Mouse (Mus musculus) myocyte (in vitro differentiated cells): Measurements from ENCODE around the gene Pcgf5. TPM values are rescaled to one million over a fixed set of nuclear protein-coding genes. Genes with fewer than 3 reads are reported as not detected.
A peak's percentile ranks its signal among the peaks of the same experiment; 100 is the strongest.
"Not testable (repeated sequence)": the region's sequence is repeated elsewhere in the genome, so short reads cannot be mapped to it uniquely, and the experiment has no call there.

Source experiments
- H3K27me3 ChIP-seq: one replicate; pipeline ENCODE4 v1.6.1; 2011; ENCODE audit not compliant: control insufficient read depth, insufficient read depth, insufficient read length
- H3K36me3 ChIP-seq: one replicate; pipeline ENCODE4 v1.6.1; 2011; ENCODE audit not compliant: control insufficient read depth, insufficient read depth
- H3K4me2 ChIP-seq: one replicate; pipeline ENCODE4 v1.6.1; 2011; ENCODE audit warnings: low read depth, control low read depth
- H3K4me3 ChIP-seq: one replicate; pipeline ENCODE4 v1.5.1; 2011; ENCODE audit warnings: mild to moderate bottlenecking, control low read depth, moderate library complexity
- H3K79me2 ChIP-seq: one replicate; pipeline ENCODE4 v1.6.1; 2011; ENCODE audit not compliant: control insufficient read depth, insufficient read depth
- H3ac ChIP-seq: one replicate; pipeline ENCODE4 v1.6.1; 2011; ENCODE audit not compliant: control insufficient read depth, insufficient read length
- CEBPB ChIP-seq: IDR thresholded peaks from 2 replicates; pipeline ENCODE4 v1.6.1; 2011; ENCODE audit warnings: mild to moderate bottlenecking, moderate library complexity; ENCODE audit not compliant: poor library complexity, insufficient read depth, severe bottlenecking
- E2F4 ChIP-seq: IDR thresholded peaks from one replicate; pipeline ENCODE4 v1.6.1; 2011; ENCODE audit warnings: mild to moderate bottlenecking, control low read depth, moderate library complexity; ENCODE audit not compliant: insufficient read depth
- MAX ChIP-seq: IDR thresholded peaks from one replicate; pipeline ENCODE4 v1.6.1; 2011; ENCODE audit warnings: low read depth, mild to moderate bottlenecking, control low read depth
- MYOD1 ChIP-seq, 3 experiments: IDR thresholded peaks; one replicate each; pipeline ENCODE4 v1.6.1; 2011; ENCODE audit warnings: control low read depth in 2 of 3, low read depth in 2 of 3, mild to moderate bottlenecking in 2 of 3, moderate library complexity in 1 of 3; ENCODE audit not compliant: insufficient read length in 2 of 3, control insufficient read depth in 1 of 3
- MYOG ChIP-seq, 3 experiments: IDR thresholded peaks; one replicate each; pipeline ENCODE4 v1.6.1; 2011; ENCODE audit warnings: control low read depth in 2 of 3, low read depth in 2 of 3, mild to moderate bottlenecking in 2 of 3; ENCODE audit not compliant: insufficient read length in 2 of 3, control insufficient read depth in 1 of 3, insufficient read depth in 1 of 3
- POLR2A ChIP-seq: IDR thresholded peaks from one replicate; pipeline ENCODE4 v1.6.1; 2011; ENCODE audit warnings: low read depth, mild to moderate bottlenecking, control low read depth, moderate library complexity; ENCODE audit not compliant: insufficient read length
- POLR2AphosphoS2 ChIP-seq: IDR thresholded peaks from one replicate; pipeline ENCODE4 v1.6.1; 2011; ENCODE audit warnings: low read depth, control low read depth; ENCODE audit not compliant: insufficient read length
- REST ChIP-seq: IDR thresholded peaks from one replicate; pipeline ENCODE4 v1.6.1; 2011; ENCODE audit warnings: mild to moderate bottlenecking, control low read depth, moderate library complexity; ENCODE audit not compliant: insufficient read depth, insufficient read length
- SRF ChIP-seq: IDR thresholded peaks from one replicate; pipeline ENCODE4 v1.6.1; 2011; ENCODE audit warnings: low read depth; ENCODE audit not compliant: control insufficient read depth, insufficient read length
- TCF12 ChIP-seq: IDR thresholded peaks from one replicate; pipeline ENCODE4 v1.6.1; 2011; ENCODE audit warnings: mild to moderate bottlenecking, control low read depth; ENCODE audit not compliant: poor library complexity, insufficient read depth, severe bottlenecking
- TCF3 ChIP-seq: IDR thresholded peaks from one replicate; pipeline ENCODE4 v1.6.1; 2011; ENCODE audit warnings: low read depth, control low read depth; ENCODE audit not compliant: insufficient read length
- USF1 ChIP-seq: IDR thresholded peaks from one replicate; pipeline ENCODE4 v1.6.1; 2011; ENCODE audit warnings: low read depth, mild to moderate bottlenecking, control low read depth, moderate library complexity
- polyA plus RNA-seq: library from polyadenylated mRNA; unstranded; fragments of >200 nt; fragmentation: generic; extraction: Trizol; gene quantifications from one replicate; pipeline ENCODE4 v1.2.1, GENCODE M21; 2012; ENCODE audit warnings: missing spikeins

Pcgf5 gene
- polyA plus RNA-seq, 1 experiment = 13.9 TPM

DNA sequence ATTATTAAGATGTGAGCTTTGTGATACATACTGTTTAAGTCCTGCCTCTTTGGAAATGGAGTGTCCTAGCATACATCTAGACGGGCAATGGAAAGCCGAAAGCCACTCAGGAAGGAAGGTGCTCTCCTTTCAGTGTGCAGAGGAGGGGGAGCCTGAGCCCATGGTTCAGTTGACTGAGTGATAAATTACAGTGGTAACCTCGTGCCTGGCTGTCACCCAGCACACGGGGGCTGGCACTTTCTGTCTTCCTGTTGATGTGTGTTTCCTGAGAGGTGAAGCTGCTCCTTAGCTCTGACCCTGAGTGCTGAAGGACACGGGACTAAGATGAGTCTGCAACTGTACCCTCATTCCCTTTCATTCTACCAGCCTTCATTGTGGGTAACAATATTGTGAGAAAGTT, 103.6 kb downstream of the Pcgf5 start:
- H3K79me2 ChIP-seq = no peaks in the 10 kb centered on the region
- no peak overlapping the region for H3ac ChIP-seq
- TF ChIP-seq E2F4 (no peak), TCF12 (no peak), MYOD1 (IDR thresholded peaks at IDR 0.05; ENCODE audit: control insufficient read depth in 1 of 3, insufficient read length in 2 of 3, low read depth in 2 of 3) (no peak), MYOG (IDR thresholded peaks at IDR 0.05; ENCODE audit: control insufficient read depth in 1 of 3, insufficient read depth in 1 of 3, insufficient read length in 2 of 3, low read depth in 2 of 3) (no peak), POLR2A (no peak), MAX (no peak)

DNA sequence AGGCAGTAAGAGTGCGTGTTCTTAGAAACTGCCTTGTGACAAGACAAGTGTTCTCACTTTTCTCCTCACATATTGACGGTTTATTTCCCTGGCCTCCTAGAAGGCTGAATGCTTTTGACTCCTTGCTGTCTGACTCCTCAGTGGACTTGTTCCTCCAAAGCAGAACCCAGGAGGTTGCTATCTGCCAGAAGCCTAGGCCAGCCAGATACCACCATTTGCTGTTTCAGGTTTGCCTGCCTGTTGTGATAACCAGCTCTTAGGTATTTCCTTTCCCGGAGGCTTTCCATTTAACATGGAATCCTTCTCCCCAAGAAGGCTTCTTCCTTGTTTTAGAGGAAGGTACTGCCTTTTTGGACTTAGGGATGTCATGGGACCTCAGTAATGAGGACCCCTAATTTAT, 104.1 kb downstream of the Pcgf5 start:
- not testable (repeated sequence) for H3ac ChIP-seq, H3K4me2 ChIP-seq, H3K36me3 ChIP-seq, H3K79me2 ChIP-seq, H3K4me3 ChIP-seq, H3K27me3 ChIP-seq

More for the DNA sequence above, 103.6 kb downstream of the Pcgf5 start:
- Histone ChIP-seq H3K27me3 (no peaks in the 10 kb centered on the region), H3K4me2 (no peak overlapping the region), H3K4me3 (no peak overlapping the region), H3K36me3 (peaks cover 8% of the 10 kb centered on the region)

DNA sequence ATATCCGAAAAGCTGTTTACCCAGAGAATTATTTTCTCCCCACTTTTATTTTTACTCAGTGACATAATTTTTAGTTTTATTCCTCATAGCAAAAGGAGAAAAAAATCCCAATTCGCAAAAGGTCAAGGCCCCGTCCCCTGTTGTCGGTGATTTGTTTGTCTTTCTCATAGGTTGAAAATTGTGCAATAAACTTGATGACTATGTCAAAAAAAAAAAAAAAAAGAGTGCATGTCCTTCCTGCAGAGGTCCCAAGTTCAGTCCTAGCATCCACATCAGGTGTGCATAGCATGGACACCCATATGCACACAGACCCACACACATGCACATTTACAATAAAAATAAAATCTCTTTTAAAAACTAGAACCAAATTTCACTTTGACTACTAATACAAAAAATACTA, 105.3 kb downstream of the Pcgf5 start:
- Histone ChIP-seq H3K4me2 (no peak overlapping the region), H3K4me3 (no peak overlapping the region)
- TF ChIP-seq USF1 = no peak
- no peak for TF ChIP-seq CEBPB
- TF ChIP-seq POLR2A = no peak
- TF ChIP-seq E2F4 = no peak
- no peak for TF ChIP-seq MYOD1 (IDR thresholded peaks at IDR 0.05; ENCODE audit: control insufficient read depth in 1 of 3, insufficient read length in 2 of 3, low read depth in 2 of 3)
- TF ChIP-seq MAX = no peak
- no peak for TF ChIP-seq TCF3
- TF ChIP-seq TCF12 = no peak
- TF ChIP-seq SRF = no peak

GRCm38 (mm10) chr19:36470106-36470505, 122.0 kb downstream of the Pcgf5 start:
- no peak for TF ChIP-seq POLR2A
- no peak for TF ChIP-seq MYOG (IDR thresholded peaks at IDR 0.05; ENCODE audit: control insufficient read depth in 1 of 3, insufficient read depth in 1 of 3, insufficient read length in 2 of 3, low read depth in 2 of 3)
- H3K36me3 ChIP-seq = no peaks in the 10 kb centered on the region

More for the DNA sequence above, 105.3 kb downstream of the Pcgf5 start:
- no peaks in the 10 kb centered on the region for H3K79me2 ChIP-seq
- H3K36me3 ChIP-seq = peaks cover 8% of the 10 kb centered on the region
- no peaks in the 10 kb centered on the region for H3K27me3 ChIP-seq
- no peak overlapping the region for H3ac ChIP-seq

DNA sequence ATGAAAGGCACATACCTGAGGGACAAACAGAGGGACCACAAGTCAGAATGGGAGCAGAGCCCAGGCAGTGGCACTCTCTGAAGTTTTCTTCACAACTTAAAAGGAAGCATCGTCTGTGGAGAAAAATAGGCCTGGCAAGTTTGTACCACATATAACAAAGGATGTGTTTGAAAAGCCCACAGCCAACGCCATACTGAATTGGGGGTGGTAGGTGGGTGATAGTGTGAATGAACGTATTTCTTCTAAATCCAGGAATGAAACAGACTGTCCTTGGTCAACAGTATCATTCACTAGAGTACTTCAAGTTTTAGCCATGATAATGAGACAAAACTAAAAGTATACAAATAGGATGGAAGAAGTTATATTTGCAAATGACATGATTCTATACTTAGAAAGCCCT, 123.2 kb downstream of the Pcgf5 start:
- H3K4me2 ChIP-seq = no peak overlapping the region
- no peaks in the 10 kb centered on the region for H3K36me3 ChIP-seq
- no peaks in the 10 kb centered on the region for H3K27me3 ChIP-seq
- no peak for TF ChIP-seq MAX
- no peak for TF ChIP-seq USF1
- no peak for TF ChIP-seq POLR2A
- no peak for TF ChIP-seq POLR2AphosphoS2
- TF ChIP-seq TCF12 = no peak
- TF ChIP-seq CEBPB = no peak
- no peak for TF ChIP-seq MYOG (IDR thresholded peaks at IDR 0.05; ENCODE audit: control insufficient read depth in 1 of 3, insufficient read depth in 1 of 3, insufficient read length in 2 of 3, low read depth in 2 of 3)
- no peak for TF ChIP-seq E2F4
- no peak for TF ChIP-seq SRF
- TF ChIP-seq MYOD1 (IDR thresholded peaks at IDR 0.05; ENCODE audit: control insufficient read depth in 1 of 3, insufficient read length in 2 of 3, low read depth in 2 of 3) = no peak
- no peak for TF ChIP-seq TCF3
- TF ChIP-seq REST = no peak
- no peak overlapping the region for H3ac ChIP-seq
- H3K79me2 ChIP-seq = no peaks in the 10 kb centered on the region
- no peak overlapping the region for H3K4me3 ChIP-seq

More at GRCm38 (mm10) chr19:36470106-36470505, 122.0 kb downstream of the Pcgf5 start:
- Histone ChIP-seq H3ac (no peak overlapping the region), H3K79me2 (no peaks in the 10 kb centered on the region), H3K4me3 (no peak overlapping the region), H3K4me2 (no peak overlapping the region), H3K27me3 (no peaks in the 10 kb centered on the region)

GRCm38 (mm10) chr19:36476596-36476995, 128.5 kb downstream of the Pcgf5 start:
- Histone ChIP-seq H3K4me2 (peak overlapping the region; percentile 12), H3K79me2 (no peaks in the 10 kb centered on the region), H3K4me3 (no peak overlapping the region), H3K27me3 (no peaks in the 10 kb centered on the region), H3K36me3 (no peaks in the 10 kb centered on the region), H3ac (no peak overlapping the region)
- TF ChIP-seq POLR2A (no peak), TCF3 (no peak), MYOG (IDR thresholded peaks at IDR 0.05; ENCODE audit: control insufficient read depth in 1 of 3, insufficient read depth in 1 of 3, insufficient read length in 2 of 3, low read depth in 2 of 3) (no peak), REST (no peak), MAX (no peak)
